Mouse (Mus musculus) CH12.LX (cell line): Measurements from ENCODE around the gene Lyst. TPM values are rescaled to one million over a fixed set of nuclear protein-coding genes. Genes with fewer than 3 reads are reported as not detected.

ENCODE experiments used
- DNase-seq: peaks from one replicate; pipeline ENCODE4 v3.0.0-alpha.2; 2013; ENCODE audit errors: extremely low read depth
- H3K27ac ChIP-seq: 2 replicates; pipeline ENCODE4 v1.5.1; 2012; ENCODE audit warnings: low read depth, mild to moderate bottlenecking, control low read depth, moderate library complexity; ENCODE audit not compliant: insufficient read depth
- H3K27me3 ChIP-seq: replicated peaks from 2 replicates; pipeline ENCODE3; 2012; ENCODE audit warnings: inconsistent platforms
- H3K36me3 ChIP-seq, 2 experiments: replicated peaks in 1 of 2; 2 replicates each; pipeline versions ENCODE3 to v1.6.1; 2012; ENCODE audit warnings: inconsistent platforms in 1 of 2, low read length in 1 of 2, mild to moderate bottlenecking in 1 of 2, mixed read lengths in 1 of 2, moderate library complexity in 1 of 2; ENCODE audit not compliant: control insufficient read depth in 1 of 2, insufficient read depth in 1 of 2
- H3K4me1 ChIP-seq, 2 experiments: 2 replicates each; pipeline ENCODE4 v1.6.1; 2012; ENCODE audit warnings: inconsistent platforms in 1 of 2, moderate library complexity in 1 of 2; ENCODE audit not compliant: insufficient read depth in 2 of 2, control insufficient read depth in 1 of 2
- H3K4me2 ChIP-seq: 2 replicates; pipeline ENCODE4 v1.6.1; 2012; ENCODE audit warnings: low read depth, mild to moderate bottlenecking, control low read depth; ENCODE audit not compliant: poor library complexity, insufficient read depth, severe bottlenecking
- H3K4me3 ChIP-seq, 3 experiments: fragments of 150-350 bp in 1 of 3; sonication (generic) in 1 of 3; replicated peaks in 1 of 3; 2 replicates each; pipeline versions ENCODE3 to v1.5.1; 2011 to 2012; ENCODE audit warnings: low read depth in 2 of 3, low read length in 2 of 3, mild to moderate bottlenecking in 2 of 3, moderate library complexity in 2 of 3, control low read depth in 1 of 3, improper control_type of control experiment in 1 of 3, inconsistent platforms in 1 of 3, mixed read lengths in 1 of 3; ENCODE audit not compliant: poor library complexity in 1 of 3
- H3K79me2 ChIP-seq: replicated peaks from 2 replicates; pipeline ENCODE4 v1.6.1; 2012; ENCODE audit warnings: mild to moderate bottlenecking, moderate library complexity; ENCODE audit not compliant: control insufficient read depth, poor library complexity, insufficient read depth, severe bottlenecking; ENCODE audit errors: extremely low read depth
- H3K9ac ChIP-seq: 2 replicates; pipeline ENCODE4 v1.6.1; 2012; ENCODE audit warnings: low read depth, mild to moderate bottlenecking, control low read depth, moderate library complexity; ENCODE audit not compliant: insufficient read depth
- H3K9me3 ChIP-seq: replicated peaks from 2 replicates; pipeline ENCODE3; 2012; ENCODE audit warnings: low read length, inconsistent platforms, mixed read lengths
- CHD2 ChIP-seq: IDR thresholded peaks from 2 replicates; pipeline ENCODE4 v1.6.1; 2011; ENCODE audit warnings: low read length, improper control_type of control experiment
- CTCF ChIP-seq, 2 experiments: IDR thresholded peaks in 1 of 2; conservative IDR thresholded peaks in 1 of 2; 2 replicates each; pipeline ENCODE4 v1.5.1; 2011 to 2012; ENCODE audit warnings: low read depth in 2 of 2, low read length in 2 of 2, improper control_type of control experiment in 1 of 2, inconsistent platforms in 1 of 2, mild to moderate bottlenecking in 1 of 2, moderate library complexity in 1 of 2
- ELF1 ChIP-seq: IDR thresholded peaks from 2 replicates; pipeline ENCODE4 v1.6.1; 2014; ENCODE audit warnings: low read depth, mild to moderate bottlenecking, inconsistent platforms, low read length, improper control_type of control experiment
- GABPA ChIP-seq: IDR thresholded peaks from 2 replicates; pipeline ENCODE4 v1.6.1; 2012; ENCODE audit warnings: low read depth, low read length, improper control_type of control experiment, inconsistent platforms; ENCODE audit not compliant: insufficient replicate concordance
- HCFC1 ChIP-seq: IDR thresholded peaks from 2 replicates; pipeline ENCODE4 v1.6.1; 2012; ENCODE audit warnings: low read depth, mild to moderate bottlenecking, inconsistent platforms, low read length, improper control_type of control experiment
- JUN ChIP-seq: IDR thresholded peaks from 2 replicates; pipeline ENCODE4 v1.6.1; 2011; ENCODE audit warnings: low read depth, mild to moderate bottlenecking, low read length, improper control_type of control experiment, moderate library complexity; ENCODE audit not compliant: insufficient read depth
- KAT2A ChIP-seq: IDR thresholded peaks from 2 replicates; pipeline ENCODE4 v1.6.1; 2012; ENCODE audit warnings: low read length, improper control_type of control experiment, inconsistent platforms; ENCODE audit not compliant: insufficient replicate concordance
- MAX ChIP-seq: IDR thresholded peaks from 2 replicates; pipeline ENCODE4 v1.6.1; 2011; ENCODE audit warnings: low read length, improper control_type of control experiment
- MEF2A ChIP-seq: IDR thresholded peaks from 2 replicates; pipeline ENCODE4 v1.6.1; 2014; ENCODE audit warnings: low read depth, mild to moderate bottlenecking, inconsistent platforms, low read length, improper control_type of control experiment, borderline replicate concordance
- MXI1 ChIP-seq: IDR thresholded peaks from 2 replicates; pipeline ENCODE4 v1.6.1; 2011; ENCODE audit warnings: mild to moderate bottlenecking, low read depth, low read length, improper control_type of control experiment
- MYC ChIP-seq: IDR thresholded peaks from 2 replicates; pipeline ENCODE4 v1.6.1; 2011; ENCODE audit warnings: low read depth, mild to moderate bottlenecking, improper control_type of control experiment, low read length
- NELFE ChIP-seq: IDR thresholded peaks from 2 replicates; pipeline ENCODE4 v1.6.1; 2011; ENCODE audit warnings: low read depth, low read length, improper control_type of control experiment
- NRF1 ChIP-seq: IDR thresholded peaks from 2 replicates; pipeline ENCODE4 v1.6.1; 2014; ENCODE audit warnings: low read depth, mild to moderate bottlenecking, inconsistent platforms, low read length, improper control_type of control experiment, moderate library complexity
- PAX5 ChIP-seq: IDR thresholded peaks from 2 replicates; pipeline ENCODE4 v1.6.1; 2012; ENCODE audit warnings: low read length, inconsistent platforms, mixed read lengths
- RCOR1 ChIP-seq: conservative IDR thresholded peaks from 2 replicates; pipeline ENCODE4 v1.6.1; 2012; ENCODE audit warnings: low read depth, mild to moderate bottlenecking, inconsistent platforms, low read length, improper control_type of control experiment
- SIN3A ChIP-seq: IDR thresholded peaks from 2 replicates; pipeline ENCODE4 v1.6.1; 2012; ENCODE audit warnings: low read length, improper control_type of control experiment, inconsistent platforms
- SMC3 ChIP-seq: IDR thresholded peaks from 2 replicates; pipeline ENCODE4 v1.6.1; 2011; ENCODE audit warnings: low read depth, low read length, improper control_type of control experiment
- TBP ChIP-seq: conservative IDR thresholded peaks from 2 replicates; pipeline ENCODE4 v1.6.1; 2011; ENCODE audit warnings: low read depth, low read length, improper control_type of control experiment
- TCF12 ChIP-seq: IDR thresholded peaks from 2 replicates; pipeline ENCODE4 v1.6.1; 2014; ENCODE audit warnings: low read depth, mild to moderate bottlenecking, inconsistent platforms, low read length, improper control_type of control experiment
- UBTF ChIP-seq: IDR thresholded peaks from 2 replicates; pipeline ENCODE4 v1.6.1; 2012; ENCODE audit warnings: low read depth, mild to moderate bottlenecking, inconsistent platforms, low read length, improper control_type of control experiment, moderate library complexity
- ZC3H11A ChIP-seq: IDR thresholded peaks from 2 replicates; pipeline ENCODE4 v1.6.1; 2012; ENCODE audit warnings: low read depth, mild to moderate bottlenecking, inconsistent platforms, low read length, improper control_type of control experiment
- ZKSCAN1 ChIP-seq: IDR thresholded peaks from 2 replicates; pipeline ENCODE4 v1.6.1; 2012; ENCODE audit warnings: low read depth, inconsistent platforms, low read length, improper control_type of control experiment, borderline replicate concordance
- ZMIZ1 ChIP-seq: IDR thresholded peaks from 2 replicates; pipeline ENCODE4 v1.6.1; 2012; ENCODE audit warnings: low read depth, mild to moderate bottlenecking, inconsistent platforms, low read length, improper control_type of control experiment
- ZNF384 ChIP-seq: IDR thresholded peaks from 2 replicates; pipeline ENCODE4 v1.6.1; 2012; ENCODE audit warnings: low read depth, low read length, improper control_type of control experiment, inconsistent platforms
- dilution Hi-C: fragments of 300-500 bp; cut with MboI; formaldehyde crosslinking; loops from 2 replicates; pipeline ENCODE4 v1.14.3; 2020; ENCODE audit warnings: low sequenced_read_pairs; ENCODE audit not compliant: extremely low pct_unique_long_range_greater_than_20kb, extremely low pct_ligation_motif_present
- in situ Hi-C: fragments of 300-500 bp; cut with MboI; formaldehyde crosslinking; loops from 3 replicates; pipeline ENCODE4 v1.14.3; 2019; ENCODE audit warnings: low sequenced_read_pairs, low pct_ligation_motif_present, low pct_unique_long_range_greater_than_20kb, mixed read lengths
- polyA plus RNA-seq: library from polyadenylated mRNA; unstranded; fragments of >175 nt; gene quantifications from 2 replicates; pipeline ENCODE4 v1.2.1, GENCODE M21; 2012; ENCODE audit warnings: low read depth; ENCODE audit not compliant: insufficient read length
- total RNA-seq, 2 experiments: library from RNA; depleted of rRNA; stranded (reverse); fragments of 300-350 nt in 1 of 2; fragments of >200 nt in 1 of 2; gene quantifications; 2 replicates each; pipeline ENCODE4 v1.2.3; 2012 to 2014

Gene Lyst
- total and polyA plus RNA-seq, 3 experiments, result 33.1 to 61.1 (median 34.8) TPM

DNA sequence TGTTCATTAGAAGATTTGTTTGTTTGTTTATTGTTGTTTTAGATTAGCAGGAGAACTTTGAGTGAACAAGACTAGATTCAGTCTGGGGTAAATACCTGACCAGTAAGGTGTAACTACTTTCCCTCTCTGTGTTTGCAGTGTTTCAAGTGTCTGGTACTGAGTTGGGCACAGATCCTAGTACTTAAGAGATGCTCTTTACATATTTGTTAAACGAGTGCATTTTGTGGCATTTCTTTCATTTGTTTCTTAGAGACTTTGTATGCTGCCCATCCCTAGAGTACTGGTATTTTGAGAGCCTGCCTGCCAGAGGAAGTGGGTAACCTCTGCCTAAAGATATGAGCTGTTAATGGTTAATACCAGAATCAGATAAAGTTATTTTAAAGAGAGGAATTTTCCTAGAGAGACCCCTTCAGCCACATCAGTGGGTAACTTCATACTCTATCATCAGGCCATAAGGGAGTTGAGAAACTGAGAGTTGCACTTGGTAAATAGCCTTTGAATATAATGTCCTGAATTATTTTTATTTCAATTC, 2.5 kb upstream of the Lyst start:
- TF ChIP-seq JUN, result no peak
- no peak for TF ChIP-seq ZC3H11A
- no peak for TF ChIP-seq ZMIZ1
- TF ChIP-seq MEF2A, result no peak
- TF ChIP-seq RCOR1, result no peak
- TF ChIP-seq UBTF, result no peak
- no peak for TF ChIP-seq TCF12
- no peak for TF ChIP-seq CTCF (conservative IDR thresholded peaks at IDR 0.05 in 1 of 2, IDR thresholded peaks at IDR 0.05 in 1 of 2; ENCODE audit: low read depth in 2 of 2, low read length in 2 of 2)
- TF ChIP-seq CHD2, result no peak
- TF ChIP-seq KAT2A, result no peak
- no peak for TF ChIP-seq NRF1
- TF ChIP-seq SIN3A, result no peak
- no peak for TF ChIP-seq ZNF384
- TF ChIP-seq ZKSCAN1, result no peak
- TF ChIP-seq PAX5, result no peak
- no peak for TF ChIP-seq HCFC1
- TF ChIP-seq, all 38 proteins: peak for 0
- H3K4me3 ChIP-seq, result no peak overlapping the region
- in situ Hi-C loops (loop anchor here (5.0 kb wide), 1 partner anchor 35 kb away; no protein-coding TSS in a partner anchor), dilution Hi-C loops (no loop called here)
- no peaks in the 10 kb centered on the region for H3K9me3 ChIP-seq
- no peaks in the 10 kb centered on the region for H3K27me3 ChIP-seq
- no peak overlapping the region for H3K9ac ChIP-seq
- H3K4me1 ChIP-seq, result peaks cover 0 to 41% of the 10 kb centered on the region in 2 experiments; a peak in 3 of 4 replicates
- no peak overlapping the region for H3K4me2 ChIP-seq
- no peaks in the 10 kb centered on the region for H3K36me3 ChIP-seq
- H3K79me2 ChIP-seq, result peaks cover 18% of the 10 kb centered on the region
- H3K27ac ChIP-seq, result no peak overlapping the region
- DNase-seq, result no peak

DNA sequence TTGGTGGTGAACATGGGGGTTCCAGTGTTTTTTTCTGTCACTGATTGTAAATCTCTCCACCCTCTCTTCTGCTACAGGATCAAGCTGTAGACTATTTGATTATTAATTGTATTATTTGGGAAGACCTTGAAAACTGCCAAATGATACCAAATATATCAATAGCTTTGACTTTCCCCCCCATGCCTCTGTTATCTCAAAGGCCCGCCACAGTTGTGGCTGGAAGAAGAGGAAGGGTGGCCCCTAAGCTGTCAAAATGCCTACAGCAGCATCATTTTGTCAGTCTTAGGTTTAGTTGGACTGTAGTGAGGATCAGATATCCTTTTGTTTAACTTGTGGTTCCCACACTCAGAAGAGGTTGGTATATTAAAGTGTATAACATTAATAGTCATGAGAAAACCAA, 1.7 kb upstream of the Lyst start:
- Histone ChIP-seq H3K4me1 (peaks cover 0 to 34% of the 10 kb centered on the region in 2 experiments; a peak in 3 of 4 replicates), H3K9ac (no peak overlapping the region), H3K79me2 (peaks cover 23% of the 10 kb centered on the region), H3K9me3 (no peaks in the 10 kb centered on the region), H3K27me3 (no peaks in the 10 kb centered on the region), H3K4me3 (no peak overlapping the region), H3K4me2 (no peak overlapping the region), H3K36me3 (no peaks in the 10 kb centered on the region), H3K27ac (no peak overlapping the region)
- DNase-seq, result no peak
- dilution Hi-C loops, result no loop called here
- in situ Hi-C loops, result loop anchor here (5.0 kb wide), 1 partner anchor 36 kb away; no protein-coding TSS in a partner anchor
- TF ChIP-seq SIN3A (no peak), ZC3H11A (no peak), GABPA (no peak), MEF2A (no peak), MXI1 (no peak), PAX5 (no peak), SMC3 (no peak), MAX (no peak), MYC (no peak), CTCF (conservative IDR thresholded peaks at IDR 0.05 in 1 of 2, IDR thresholded peaks at IDR 0.05 in 1 of 2; ENCODE audit: low read depth in 2 of 2, low read length in 2 of 2) (no peak), ELF1 (no peak), NELFE (no peak), TBP (no peak)
